Mouse (Mus musculus) E14TG2a.4 (cell line): ENCODE results near the gene Padi4.

Experiments
- CTCF ChIP-seq: conservative IDR thresholded peaks from 2 replicates; pipeline ENCODE4 v1.5.1; 2014; ENCODE audit warnings: low read length
- POU5F1 ChIP-seq: IDR thresholded peaks from 2 replicates; pipeline ENCODE4 v1.6.1; 2014; ENCODE audit warnings: low read length, borderline replicate concordance

DNA sequence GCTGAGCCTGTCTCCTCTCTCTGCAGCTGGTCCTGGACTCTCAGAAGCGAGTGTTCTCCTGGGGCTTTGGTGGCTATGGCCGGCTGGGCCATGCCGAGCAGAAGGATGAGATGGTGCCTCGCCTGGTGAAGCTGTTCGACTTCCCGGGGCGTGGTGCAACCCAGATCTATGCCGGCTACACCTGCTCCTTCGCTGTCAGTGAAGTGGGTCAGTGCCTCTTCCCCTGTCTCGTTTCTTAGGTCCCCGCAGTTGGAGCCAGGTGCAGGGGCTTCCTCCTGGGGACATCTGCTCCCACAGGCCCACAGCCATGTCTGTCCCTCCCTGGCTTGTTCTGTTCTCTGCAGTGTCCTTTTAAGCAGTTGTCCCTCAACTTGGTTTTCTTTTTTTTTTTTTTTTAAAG, 57.0 kb downstream of the Padi4 start:
- no peak for TF ChIP-seq CTCF
- no peak for TF ChIP-seq POU5F1
